Mouse (Mus musculus): ENCODE data around the gene Sstr4. TPM values are rescaled to one million over a fixed set of nuclear protein-coding genes. Genes with fewer than 3 reads are reported as not detected.

Sstr4 gene
- polyA plus RNA-seq, 1 experiment: 0.30 TPM

- DNase-seq (ENCODE audit: low spot score): no peak
Observed at GRCm38 (mm10) chr2:148393846-148394245, 1.3 kb upstream of the Sstr4 start.

DNA sequence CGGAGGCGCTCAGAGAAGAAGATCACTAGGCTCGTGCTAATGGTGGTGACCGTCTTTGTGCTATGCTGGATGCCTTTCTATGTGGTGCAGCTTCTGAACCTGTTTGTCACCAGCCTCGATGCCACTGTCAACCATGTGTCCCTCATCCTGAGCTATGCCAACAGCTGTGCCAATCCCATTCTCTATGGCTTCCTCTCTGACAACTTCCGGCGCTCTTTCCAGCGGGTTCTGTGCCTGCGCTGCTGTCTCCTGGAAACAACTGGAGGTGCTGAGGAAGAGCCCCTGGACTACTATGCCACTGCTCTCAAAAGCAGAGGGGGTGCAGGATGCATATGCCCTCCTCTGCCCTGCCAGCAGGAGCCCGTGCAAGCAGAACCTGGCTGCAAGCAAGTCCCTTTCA is 1.1 kb downstream of the Sstr4 start:
- DNase-seq (ENCODE audit: low spot score): no peak

DNA sequence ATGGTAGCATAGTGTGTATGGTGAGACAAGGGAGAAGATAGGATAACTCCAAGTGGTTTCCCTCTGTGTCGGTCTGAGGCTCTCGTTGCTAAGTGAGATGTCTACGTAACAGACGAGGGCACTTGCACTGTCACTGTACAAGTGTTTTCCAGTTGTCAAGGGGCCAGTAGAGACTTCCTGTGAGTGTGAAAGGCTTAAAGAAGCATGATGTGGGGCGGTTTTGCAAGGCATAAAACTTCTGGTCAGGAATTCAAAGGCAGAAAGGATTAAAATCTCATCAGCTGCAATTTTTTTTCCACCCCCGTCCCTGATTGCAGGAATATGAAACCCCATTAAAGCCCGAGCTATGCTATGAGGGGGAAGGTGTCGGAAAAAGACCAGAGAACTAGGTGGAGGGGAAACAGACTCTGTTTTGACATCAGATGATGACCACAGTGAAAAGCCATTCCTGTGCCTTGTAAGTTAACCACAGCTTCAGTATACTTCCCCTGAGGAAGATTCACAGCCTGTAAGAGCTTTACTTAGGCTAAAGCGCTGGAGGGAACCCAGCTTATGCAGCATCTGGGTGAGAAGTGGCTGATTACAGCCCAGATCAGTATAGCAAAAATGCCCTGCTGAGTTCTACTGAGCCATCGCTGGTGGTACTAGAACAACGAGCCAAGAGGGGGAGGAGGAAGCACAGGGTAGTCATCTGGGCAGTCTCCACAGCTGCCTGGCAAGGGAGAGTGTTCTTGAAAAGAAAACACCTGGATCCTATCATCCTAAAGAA is 2.1 kb downstream of the Sstr4 start:
- no peak for DNase-seq (ENCODE audit: low spot score)

GRCm38 (mm10) chr2:148397784-148398100 is 2.6 kb downstream of the Sstr4 start:
- no peak for DNase-seq (ENCODE audit: low spot score)

DNA sequence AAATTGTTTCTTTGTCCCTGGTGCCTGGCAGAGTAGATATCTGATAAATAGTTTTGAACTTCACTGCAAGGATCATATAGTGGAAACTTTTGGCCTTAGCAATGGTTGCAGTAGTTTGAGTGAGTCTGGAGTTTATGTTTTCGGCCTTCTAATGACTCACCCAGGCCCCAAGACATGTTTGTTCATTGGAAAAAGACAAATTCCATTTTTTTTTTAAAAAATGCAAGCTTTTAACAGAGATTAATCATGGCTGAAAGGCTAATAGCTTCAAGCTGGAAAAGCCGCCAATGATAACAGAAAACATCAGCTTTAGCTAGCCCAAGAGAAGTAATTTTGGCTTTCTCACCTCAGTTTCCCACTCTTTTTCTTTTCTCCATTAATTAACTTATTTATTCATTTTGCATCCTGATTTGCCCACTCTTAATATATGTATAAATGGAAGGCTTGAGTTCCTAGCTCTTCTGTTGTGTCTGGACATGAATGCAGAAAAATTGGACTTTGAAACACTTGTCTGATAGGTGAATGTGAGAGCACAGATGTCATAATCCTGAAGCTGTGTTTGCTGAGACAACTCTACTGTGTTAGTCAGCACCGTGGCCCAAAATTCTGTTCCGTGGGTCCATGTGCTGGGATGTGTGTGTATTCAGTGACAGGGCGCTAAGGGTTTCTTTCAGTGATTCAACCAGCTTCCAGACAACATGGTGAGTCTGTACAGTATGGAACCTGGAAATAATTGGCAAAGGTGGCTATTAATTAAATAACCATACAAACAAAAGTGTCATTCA is 3.9 kb downstream of the Sstr4 start:
- no peak for DNase-seq (ENCODE audit: low spot score)

GRCm38 (mm10) chr2:148402227-148402626 is 7.1 kb downstream of the Sstr4 start:
- no peak for DNase-seq (ENCODE audit: low spot score)

DNA sequence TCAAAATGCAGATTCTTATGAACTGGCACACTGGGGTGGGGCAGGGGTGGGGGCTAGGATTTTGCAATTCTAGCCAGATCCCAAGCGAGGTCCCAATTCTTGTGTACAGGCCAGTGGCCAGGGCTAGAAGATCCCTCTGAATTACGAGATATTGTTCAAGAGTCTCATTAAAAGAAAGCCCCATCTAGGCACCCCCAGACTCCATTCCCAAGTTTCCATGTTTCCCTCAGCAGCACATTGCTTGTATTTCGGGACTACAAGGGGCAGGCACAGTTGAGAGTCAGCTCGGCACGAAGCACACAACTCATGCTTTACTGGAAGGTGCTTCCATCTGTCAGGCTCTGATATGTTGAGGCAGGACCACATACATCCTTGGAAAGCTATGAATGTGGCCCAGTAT is 9.8 kb downstream of the Sstr4 start:
- DNase-seq (ENCODE audit: low spot score): no peak

DNA sequence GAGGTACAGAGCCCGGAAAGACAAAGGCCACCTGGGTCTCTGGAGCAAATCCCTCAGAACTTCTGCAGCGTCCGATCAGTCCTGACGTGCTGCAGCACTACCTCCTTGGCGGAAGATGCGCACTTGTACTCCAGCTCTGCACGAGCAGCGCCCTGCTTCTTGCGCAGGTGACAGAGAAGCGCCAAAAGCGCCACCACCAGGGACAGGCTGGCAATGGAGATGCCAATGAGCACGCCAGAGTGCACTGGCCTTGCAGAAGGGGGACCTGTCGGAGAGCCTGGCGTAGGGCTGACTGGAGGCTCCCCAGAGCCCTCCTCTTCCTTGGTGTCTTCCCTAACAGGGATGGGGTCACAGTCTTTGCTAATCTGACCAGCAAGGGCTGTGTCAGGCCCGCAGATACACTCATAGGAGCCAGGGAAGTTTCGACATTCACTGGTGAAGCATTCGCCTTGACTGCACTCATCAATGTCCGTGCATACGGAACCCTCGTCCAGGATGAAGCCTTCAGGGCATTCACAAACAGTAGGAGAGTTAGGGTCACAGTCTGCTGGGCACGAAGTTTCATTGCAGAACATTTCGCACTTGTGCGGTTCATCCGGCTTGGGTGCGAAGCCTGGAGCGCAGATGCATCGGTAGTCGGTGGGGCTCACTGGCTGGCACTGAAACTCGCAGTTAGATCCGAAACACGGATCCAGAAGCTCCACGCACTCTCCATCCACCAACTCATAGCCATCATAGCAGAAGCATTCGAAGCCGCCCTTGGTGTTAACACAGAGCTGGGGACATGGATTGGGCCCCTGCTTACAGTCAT is 11.2 kb downstream of the Sstr4 start:
- DNase-seq (ENCODE audit: low spot score): no peak

DNA sequence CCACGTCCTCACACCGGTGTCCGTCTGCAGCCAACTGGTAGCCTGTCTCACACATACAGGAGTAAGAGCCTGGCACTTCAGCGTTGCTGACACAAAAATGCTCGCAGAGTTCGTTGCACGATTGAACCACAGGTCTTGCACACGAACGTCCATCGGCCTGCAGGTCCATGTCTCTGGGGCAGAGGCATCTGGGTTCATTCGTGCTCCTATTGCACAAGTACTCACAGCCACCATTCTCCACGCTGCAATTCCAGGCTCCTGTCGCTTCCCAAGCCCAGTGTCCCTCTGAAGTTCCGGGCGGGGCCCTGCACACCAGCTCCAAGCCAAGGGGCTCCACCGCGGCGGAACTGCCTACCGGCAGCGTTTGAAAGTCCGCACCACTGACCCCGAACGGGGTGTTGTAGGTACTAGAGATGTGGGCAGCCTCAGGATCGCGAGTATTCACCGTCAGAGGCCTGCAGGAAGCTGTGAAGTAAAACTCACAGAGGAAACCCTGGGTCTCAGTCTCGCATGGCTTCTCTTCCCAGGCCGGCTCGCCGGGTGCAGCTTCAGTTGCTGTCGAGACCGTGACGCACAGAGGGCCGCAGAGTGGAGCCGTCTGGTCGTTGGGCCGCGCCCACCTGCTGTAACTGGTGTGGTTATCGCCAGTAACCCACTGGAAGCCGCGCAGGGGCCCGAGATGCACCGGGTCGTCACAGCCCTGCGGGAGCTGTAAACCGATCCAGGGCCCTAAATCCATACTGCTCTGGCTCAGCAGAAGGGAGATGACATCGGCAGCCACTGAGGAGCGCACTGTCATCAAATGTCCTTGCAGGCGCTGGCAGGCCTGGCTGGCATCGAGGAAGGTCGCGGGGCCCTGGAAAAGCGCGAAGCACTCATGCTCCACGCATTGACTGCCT is 12.1 kb downstream of the Sstr4 start:
- DNase-seq (ENCODE audit: low spot score): peak; percentile 44

- peak; percentile 44 for DNase-seq (ENCODE audit: low spot score)
Observed at GRCm38 (mm10) chr2:148407870-148408760, 13.0 kb downstream of the Sstr4 start, which contains the start of gene Thbd. TSS of gene Thbd (minus strand) at chr2:148408188.

GRCm38 (mm10) chr2:148408761-148409120 is 13.6 kb downstream of the Sstr4 start:
- DNase-seq (ENCODE audit: low spot score): no peak

DNA sequence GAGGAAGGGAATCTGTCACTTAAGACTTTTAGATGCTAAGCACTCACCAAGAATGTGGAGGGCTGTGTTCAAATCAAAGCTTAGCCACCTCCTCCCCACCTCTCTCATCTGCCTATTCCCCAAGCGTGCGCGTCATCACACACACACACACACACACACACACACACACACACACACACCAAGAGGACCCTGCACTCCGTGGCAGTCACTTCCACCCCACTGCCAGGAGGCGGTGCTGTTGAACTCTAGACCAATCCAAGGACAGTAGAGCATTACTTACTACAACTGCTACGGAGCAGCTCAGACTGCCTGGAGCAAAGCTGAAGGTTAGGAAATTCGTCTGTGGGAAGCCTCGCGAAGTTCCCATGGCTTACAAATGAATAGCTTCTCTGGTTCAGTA is 14.0 kb downstream of the Sstr4 start:
- peak; percentile 67 for DNase-seq (ENCODE audit: low spot score)

DNA sequence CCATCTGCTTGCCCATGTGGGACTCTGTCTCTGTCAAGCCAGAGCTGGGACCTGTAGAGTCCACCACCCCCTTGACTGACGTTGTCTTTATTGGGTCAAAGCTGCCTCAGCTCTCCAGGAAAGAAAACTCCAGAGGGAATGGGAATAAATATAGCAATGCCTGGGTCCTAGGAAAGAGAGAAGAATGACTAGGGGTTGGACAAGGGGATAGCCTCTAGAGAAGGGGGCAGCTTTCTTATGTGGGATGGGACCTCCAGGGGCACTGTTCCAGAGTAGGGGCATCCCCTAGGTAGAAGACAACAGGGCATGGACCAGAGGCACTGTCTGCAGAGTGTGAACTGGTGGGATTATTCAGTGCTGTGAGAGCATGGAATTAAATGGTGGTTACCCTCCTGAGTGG is 14.7 kb downstream of the Sstr4 start:
- DNase-seq (ENCODE audit: low spot score): no peak

DNA sequence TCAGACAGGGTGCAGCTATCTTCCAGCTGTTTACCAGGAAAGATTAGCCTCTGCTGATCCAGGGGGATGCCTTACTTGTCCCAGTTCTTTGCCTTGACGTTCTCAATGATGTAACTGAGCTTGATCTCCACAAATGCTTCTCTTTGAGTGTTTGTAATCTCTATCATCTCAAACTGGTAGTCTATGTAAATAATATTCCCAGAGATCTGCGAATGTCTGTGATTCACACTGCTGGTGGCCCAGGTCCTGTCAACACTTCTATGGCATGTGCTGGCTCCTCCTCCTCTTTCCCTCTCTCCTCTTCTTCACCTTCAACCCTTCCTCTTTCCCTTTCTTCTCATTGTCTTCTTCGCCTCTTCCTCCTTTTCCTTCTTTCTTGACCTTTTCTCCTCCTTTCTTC is 24.0 kb downstream of the Sstr4 start:
- no peak for DNase-seq (ENCODE audit: low spot score)

DNA sequence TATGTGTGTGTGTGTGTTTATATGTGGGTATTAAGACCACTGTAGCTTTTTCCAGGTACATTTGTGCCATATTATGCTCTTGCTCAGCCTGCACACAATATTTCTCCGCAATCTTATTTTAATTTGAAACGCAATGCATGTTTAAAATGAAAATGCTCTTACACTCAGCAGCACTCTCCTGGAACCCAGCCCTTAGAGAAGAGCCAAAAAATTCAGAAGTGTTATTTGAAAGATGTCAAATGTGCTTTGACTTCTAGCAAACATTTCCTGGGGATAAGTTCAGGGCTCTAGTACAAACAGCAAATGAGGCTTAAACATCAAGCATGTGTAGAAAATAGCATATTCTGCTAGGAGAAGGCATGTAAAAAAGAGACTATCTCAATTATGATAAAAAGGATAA is 24.6 kb downstream of the Sstr4 start:
- no peak for DNase-seq (ENCODE audit: low spot score)

DNA sequence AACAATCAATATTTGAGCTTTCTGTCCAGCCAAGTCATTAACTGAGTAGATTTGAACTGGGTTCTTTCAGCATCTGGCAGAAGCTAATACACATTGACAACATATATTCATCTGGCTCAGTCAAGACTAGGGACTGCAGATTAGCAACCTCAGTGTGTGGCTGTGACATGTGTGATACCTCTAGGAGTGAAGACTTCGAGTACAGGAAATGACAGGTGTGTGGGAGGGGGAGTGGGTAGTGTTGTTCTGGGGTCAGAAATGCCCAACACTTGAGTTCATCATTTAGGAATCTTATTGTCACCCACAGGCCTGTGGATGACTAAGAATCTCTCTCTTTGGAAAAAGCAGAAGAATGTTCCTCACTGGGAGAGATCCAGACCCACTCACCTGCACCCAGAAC is 26.0 kb downstream of the Sstr4 start:
- no peak for DNase-seq (ENCODE audit: low spot score)

GRCm38 (mm10) chr2:148421706-148422105 is 26.6 kb downstream of the Sstr4 start:
- DNase-seq (ENCODE audit: low spot score): no peak

- DNase-seq (ENCODE audit: low spot score): no peak
Observed at GRCm38 (mm10) chr2:148425709-148426382, 30.7 kb downstream of the Sstr4 start.

- DNase-seq (ENCODE audit: low spot score): no peak
Observed at GRCm38 (mm10) chr2:148427553-148427952, 32.4 kb downstream of the Sstr4 start.

DNA sequence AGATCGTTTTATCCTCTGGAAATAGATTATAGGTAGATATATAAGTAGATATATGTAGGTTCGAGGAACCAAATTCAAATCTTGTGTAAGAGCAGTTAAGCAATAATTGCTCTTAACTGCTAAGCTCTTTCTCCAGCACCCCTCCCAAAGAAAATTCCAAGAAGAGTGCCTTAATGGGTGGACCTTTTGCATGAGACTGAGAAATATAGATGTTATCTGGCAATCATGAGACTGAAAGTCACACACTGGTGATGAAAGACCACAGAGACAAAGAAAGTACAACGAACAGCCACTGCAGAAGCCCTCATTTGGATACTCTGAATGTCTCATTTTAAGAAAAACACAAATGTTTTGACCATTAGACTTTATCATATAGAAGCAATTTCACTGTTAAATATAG is 33.4 kb downstream of the Sstr4 start:
- no peak for DNase-seq (ENCODE audit: low spot score)

Measured in urinary bladder, adult 2 months (tissue).